Mouse (Mus musculus): ENCODE data around the gene Cul7. TPM values are rescaled to one million over a fixed set of nuclear protein-coding genes. Genes with fewer than 3 reads are reported as not detected.
A peak's percentile ranks its signal among the peaks of the same experiment; 100 is the strongest.

Cul7 gene
- total RNA-seq, 2 experiments from 2014 or later = 25.9 to 30.0 TPM

DNA sequence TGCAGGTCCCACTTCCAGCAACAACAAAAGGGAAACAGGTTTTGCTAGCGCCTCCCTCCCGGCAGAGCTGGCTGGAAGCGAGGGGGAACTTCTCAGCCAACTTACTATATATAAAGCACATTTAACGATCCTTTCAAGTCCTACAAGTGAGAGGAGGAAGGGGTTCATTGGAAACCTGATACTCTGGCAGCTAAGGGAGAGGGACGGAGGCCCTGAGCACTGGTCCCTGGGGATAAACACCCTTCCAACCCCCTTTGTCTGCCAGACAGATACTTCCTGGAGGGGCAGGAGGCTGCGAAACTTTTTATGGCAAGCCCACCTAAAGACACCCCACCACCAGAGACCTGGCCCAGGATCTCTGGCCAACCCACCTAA is 31.8 kb upstream of the Cul7 start:
- no peak for TF ChIP-seq CTCF (IDR thresholded peaks at IDR 0.05)
- no peak overlapping the region for H3K4me3 ChIP-seq
- H3K27ac ChIP-seq = peak overlapping the region; percentile 60
- DNase-seq (ENCODE audit: extremely low spot score in 1 of 2, low spot score in 2 of 2) = no peak
- intact Hi-C loops (cut with DNase I) = no loop called here

DNA sequence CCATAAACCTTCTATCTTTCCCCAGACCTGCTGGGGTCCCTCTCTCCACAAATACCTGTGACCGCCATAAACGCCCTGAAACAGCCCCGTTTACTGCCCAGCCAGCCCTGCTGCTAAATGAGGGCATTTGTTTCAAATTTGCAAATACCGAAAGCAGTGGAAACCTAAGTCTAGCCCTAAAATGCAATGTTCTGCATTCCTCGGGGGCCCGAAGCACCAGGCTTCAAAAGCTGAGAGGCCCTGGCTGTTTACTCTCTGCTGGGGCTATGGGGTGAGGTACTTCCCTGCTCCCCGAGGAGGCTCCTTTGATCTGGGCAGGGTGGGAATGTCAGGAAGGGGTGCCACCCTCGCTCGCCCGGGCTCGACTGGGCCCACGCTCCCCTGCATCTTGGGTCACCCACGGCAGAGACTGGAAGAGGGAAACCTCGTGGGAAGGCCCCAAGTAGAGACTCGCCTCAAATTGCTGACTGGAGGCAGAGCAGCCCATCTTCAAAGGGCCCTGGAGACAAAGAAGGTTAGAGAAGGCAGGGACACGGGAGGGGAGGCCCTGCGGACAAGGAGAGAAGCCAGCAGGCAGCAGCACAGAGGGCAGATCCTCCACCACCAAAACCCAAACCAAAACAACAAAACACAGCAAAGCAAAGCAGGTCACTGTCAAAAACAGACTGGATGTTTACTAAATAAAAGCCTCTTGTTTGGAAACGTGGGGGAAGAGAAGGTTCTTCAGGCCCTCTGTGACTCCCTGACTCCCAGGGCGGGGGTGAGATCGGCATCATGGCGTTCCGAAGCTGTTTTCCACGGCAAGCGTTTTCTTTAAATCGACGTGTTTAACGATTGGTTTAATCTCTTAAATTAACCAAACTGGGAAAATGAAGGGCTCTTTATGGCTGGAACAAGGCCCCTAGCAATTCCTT is 31.1 kb upstream of the Cul7 start:
- intact Hi-C loops (cut with DNase I) = no loop called here
- Histone ChIP-seq H3K27ac (peak overlapping the region; percentile 60), H3K4me3 (no peak overlapping the region)
- TF ChIP-seq CTCF (IDR thresholded peaks at IDR 0.05) = no peak
- no peak for DNase-seq (ENCODE audit: extremely low spot score in 1 of 2, low spot score in 2 of 2)

DNA sequence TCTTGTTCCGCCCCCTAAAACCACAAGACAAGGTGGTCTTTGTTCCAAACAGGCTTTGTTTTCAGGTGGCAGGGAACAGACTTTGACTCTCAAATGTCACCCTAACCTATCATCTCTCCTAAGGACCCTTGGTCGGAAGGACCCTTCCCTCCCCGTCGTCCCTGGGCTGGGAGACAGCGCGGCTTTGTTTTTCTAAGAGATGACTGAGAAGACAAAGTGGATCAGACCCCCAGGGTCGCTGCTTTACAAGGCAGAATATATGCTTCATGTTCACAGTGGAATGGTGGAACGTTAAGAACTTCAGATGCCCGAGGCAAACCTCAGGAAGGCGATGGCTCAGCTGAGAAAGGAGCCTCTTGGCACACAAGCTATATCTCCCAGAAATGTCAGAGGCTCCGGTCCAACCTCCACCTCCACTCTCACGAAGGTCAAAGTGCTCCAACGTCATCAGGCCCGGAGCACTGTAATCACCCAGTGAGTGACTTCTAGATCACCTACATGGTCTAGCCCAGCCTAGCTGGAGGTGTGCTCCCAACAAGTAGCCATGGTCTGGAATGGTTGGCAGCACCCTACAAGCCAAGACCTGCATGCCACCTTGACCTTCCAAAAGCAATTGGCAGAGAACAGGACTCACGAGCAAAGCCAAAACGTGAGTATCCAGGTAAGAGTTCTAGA is 30.3 kb upstream of the Cul7 start:
- no peak for DNase-seq (ENCODE audit: extremely low spot score in 1 of 2, low spot score in 2 of 2)
- no peak for TF ChIP-seq CTCF (IDR thresholded peaks at IDR 0.05)
- Histone ChIP-seq H3K4me3 (no peak overlapping the region), H3K27ac (peak overlapping the region; percentile 36)
- intact Hi-C loops (cut with DNase I) = no loop called here

DNA sequence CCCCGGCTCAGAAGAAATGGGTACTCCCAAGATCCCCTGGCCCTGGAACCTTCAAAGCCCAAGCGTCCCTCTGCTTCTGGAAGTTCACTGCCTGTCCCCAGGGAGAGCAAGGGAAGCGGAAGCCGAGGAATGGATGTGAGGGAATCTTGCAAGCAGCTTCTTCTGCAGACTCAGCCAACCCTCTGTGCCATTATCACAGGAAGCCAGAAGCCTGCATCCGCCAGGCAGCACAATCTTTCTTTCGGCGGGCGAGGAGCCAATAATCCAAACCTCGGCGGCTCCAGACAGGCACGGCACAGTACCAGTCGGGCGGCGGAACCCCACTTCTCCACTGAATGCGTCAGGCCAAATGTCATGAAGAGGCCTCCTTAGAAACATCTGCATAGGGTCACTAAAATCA is 28.8 kb upstream of the Cul7 start:
- H3K27ac ChIP-seq = peak overlapping the region; percentile 54; the same call in 1 of the 2 replicates
- intact Hi-C loops (cut with DNase I) = no loop called here
- H3K4me3 ChIP-seq = no peak overlapping the region
- no peak for TF ChIP-seq CTCF (IDR thresholded peaks at IDR 0.05)
- peak; percentile 41 to 50 for DNase-seq (ENCODE audit: extremely low spot score in 1 of 2, low spot score in 2 of 2)

DNA sequence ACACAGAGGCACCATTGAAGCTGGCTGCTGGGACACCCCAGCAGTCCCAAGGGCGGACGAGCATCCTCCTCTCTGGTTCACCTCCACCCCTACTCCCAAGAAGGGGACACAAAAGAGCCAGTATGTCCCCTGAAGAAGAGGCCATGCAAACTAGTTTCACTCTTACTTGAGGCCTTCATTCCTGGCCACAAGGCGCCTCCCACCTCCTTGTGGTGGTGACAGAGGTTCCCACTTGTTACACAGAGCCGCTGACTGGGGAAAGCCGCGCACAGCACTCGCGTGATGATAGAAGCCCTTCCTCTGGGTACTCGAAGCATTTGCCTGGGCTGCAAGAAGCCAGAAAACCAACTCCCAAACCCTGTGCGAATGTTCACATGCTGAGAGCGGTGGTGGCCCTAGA is 27.9 kb upstream of the Cul7 start:
- no peak for TF ChIP-seq CTCF (IDR thresholded peaks at IDR 0.05)
- Histone ChIP-seq H3K4me3 (no peak overlapping the region), H3K27ac (no peak overlapping the region)
- intact Hi-C loops (cut with DNase I) = no loop called here
- no peak for DNase-seq (ENCODE audit: extremely low spot score in 1 of 2, low spot score in 2 of 2)

DNA sequence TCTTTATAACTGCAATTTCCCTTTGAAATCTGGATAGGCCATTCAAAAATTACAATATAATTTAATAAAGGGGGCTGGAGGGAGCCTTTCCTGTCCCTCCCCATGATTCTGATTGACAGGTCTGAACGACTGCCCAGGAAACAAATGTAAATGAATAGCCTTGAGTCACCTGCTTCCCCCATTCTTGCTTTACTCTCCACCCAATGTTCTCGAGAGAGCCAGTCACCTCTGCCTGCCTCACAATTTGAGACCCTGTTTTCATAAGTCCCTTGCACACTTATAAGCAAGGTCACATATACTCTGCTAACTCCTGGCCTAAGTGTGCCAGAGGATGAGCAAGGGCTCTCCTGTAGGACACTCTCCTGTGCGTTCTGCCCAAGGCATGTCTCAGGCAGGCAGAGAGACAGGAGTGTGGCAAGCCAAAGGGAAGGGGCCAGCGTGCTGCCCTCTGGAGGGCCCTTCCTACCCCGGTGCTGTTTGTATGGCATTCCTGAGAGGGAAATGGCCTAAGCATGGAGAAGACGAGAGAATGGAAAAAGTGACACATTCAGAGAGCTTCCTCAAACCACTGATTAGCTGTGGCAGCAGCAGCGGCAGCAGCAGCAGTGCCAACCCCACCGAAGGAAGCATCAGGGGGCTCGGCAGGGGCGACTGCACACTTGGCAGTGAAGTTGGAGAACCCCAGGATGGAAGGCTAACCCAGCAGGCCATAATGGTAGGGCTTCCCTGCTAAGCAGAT is 26.1 kb upstream of the Cul7 start:
- TF ChIP-seq CTCF (IDR thresholded peaks at IDR 0.05) = no peak; the same call in 1 of the 2 replicates
- intact Hi-C loops (cut with DNase I) = no loop called here
- Histone ChIP-seq H3K4me3 (no peak overlapping the region), H3K27ac (no peak overlapping the region)
- DNase-seq (ENCODE audit: extremely low spot score in 1 of 2, low spot score in 2 of 2) = no peak

DNA sequence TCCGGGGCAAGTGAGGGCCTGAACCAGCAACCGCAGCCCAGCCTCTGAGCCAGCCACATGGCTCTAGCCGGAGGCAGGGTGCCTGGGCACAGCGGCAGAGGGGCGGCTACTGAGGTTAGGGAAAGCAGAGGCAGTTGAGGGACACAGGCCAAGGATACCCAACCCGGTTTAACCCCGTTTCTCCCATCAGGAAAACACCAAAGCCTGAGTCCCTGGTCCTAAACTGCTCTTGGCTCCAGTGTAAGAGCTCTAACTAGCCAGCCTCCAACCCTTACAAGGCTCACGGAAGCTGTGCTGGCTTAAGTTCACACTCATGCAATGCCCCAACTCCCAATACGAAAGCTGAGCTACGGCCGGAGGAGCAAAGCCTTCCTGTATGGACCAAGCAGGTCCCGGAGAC is 25.5 kb upstream of the Cul7 start:
- DNase-seq (ENCODE audit: extremely low spot score in 1 of 2, low spot score in 2 of 2) = no peak
- Histone ChIP-seq H3K27ac (no peak overlapping the region), H3K4me3 (no peak overlapping the region)
- TF ChIP-seq CTCF (IDR thresholded peaks at IDR 0.05) = no peak
- intact Hi-C loops (cut with DNase I) = no loop called here

DNA sequence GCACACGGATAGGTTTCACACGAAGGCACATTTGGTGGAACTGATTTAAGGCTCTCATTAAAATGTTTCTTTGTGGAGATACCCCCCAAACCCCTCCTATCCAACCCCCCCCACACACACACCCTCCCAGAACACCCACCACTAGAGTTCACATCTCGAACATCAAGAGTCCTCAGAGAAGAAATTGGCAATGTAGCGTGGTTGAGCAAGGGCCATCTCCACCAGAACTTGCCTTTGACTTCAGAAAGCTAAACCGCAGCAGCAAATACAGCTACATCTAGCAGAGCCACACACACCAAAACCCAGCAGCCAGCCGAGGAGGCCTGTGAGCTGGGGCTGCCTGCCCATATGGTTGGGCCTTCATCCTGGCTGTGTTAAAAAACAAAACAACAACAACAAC is 22.7 kb upstream of the Cul7 start:
- Histone ChIP-seq H3K4me3 (no peak overlapping the region; the same call in 1 of the 2 replicates), H3K27ac (no peak overlapping the region)
- intact Hi-C loops (cut with DNase I) = no loop called here
- no peak for DNase-seq (ENCODE audit: extremely low spot score in 1 of 2, low spot score in 2 of 2)
- no peak for TF ChIP-seq CTCF (IDR thresholded peaks at IDR 0.05)

DNA sequence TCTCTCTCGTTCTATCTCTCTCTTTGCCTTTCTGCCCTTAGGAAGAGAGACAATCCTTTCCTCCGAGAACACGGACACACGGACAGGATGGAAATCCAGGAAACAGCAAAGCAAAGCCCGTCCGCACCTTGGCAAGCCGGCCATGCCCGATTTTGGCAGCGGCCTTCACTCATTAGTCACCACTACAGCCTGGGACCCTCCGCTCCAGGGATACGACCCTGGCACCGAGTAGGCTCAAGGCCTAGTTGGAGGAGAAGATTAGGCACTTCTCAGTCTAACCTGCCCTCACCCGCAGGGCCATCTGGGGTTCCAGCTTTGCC is 21.7 kb upstream of the Cul7 start:
- TF ChIP-seq CTCF (IDR thresholded peaks at IDR 0.05) = no peak
- intact Hi-C loops (cut with DNase I) = no loop called here
- no peak for DNase-seq (ENCODE audit: extremely low spot score in 1 of 2, low spot score in 2 of 2)

DNA sequence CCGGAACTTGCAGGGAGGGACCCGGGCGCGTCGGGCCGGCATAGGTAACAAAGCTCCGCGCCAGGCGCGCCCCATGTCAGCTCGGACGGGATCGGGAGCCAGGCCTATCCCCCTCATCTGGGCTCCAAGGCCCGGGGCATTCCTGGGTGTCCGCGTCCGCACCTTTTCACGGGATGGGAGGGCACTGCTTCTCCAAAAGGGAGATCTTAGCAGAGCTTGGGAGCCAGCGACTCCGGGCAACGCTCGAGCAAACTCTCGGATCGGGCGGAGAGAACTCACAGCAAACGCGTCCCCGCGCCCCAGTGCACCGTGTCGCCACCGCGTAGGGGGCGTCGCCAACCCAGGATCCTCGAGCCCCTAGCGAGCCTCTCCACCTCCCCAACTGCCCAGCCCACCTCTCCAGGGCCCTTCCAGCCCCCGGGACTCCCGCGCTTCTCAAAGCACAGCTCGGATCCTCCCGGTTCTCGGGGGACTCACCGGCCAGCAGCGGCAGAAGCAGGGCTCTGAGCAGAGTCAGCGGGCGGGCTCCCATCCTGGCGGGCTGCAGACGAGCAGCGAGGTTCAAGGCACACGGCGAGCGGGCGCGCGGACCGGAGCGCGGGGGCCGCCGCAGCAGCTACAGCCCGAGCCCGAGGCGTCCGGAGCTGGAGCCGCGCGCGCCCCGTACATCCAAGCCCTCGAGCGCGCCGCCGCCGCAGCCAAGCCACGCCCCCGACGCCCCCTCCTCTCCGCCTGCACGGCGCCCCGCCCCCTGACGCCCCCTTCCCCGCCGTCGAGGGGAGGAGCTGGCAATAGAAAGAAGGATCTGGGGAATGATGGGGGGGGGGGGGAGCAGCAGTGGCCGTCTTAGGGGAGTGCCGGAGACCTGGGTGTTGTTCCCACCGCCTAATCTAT is 21.1 kb upstream of the Cul7 start, which contains the start of gene Ptk7:
TSS of gene Ptk7 (minus strand) at position 714 of the 894 bp plus-strand sequence.
- Histone ChIP-seq H3K4me3 (peak within 1 kb of the TSS; percentile 63), H3K27ac (peak within 1 kb of the TSS; percentile 64)
- TF ChIP-seq CTCF (IDR thresholded peaks at IDR 0.05) = no peak
- DNase-seq (ENCODE audit: extremely low spot score in 1 of 2, low spot score in 2 of 2) = peak; percentile 72 to 81
- intact Hi-C loops (cut with DNase I) = no loop called here

More for the DNA sequence above, 21.7 kb upstream of the Cul7 start:
- Histone ChIP-seq H3K4me3 (peak overlapping the region; percentile 63), H3K27ac (no peak overlapping the region; the same call in 1 of the 2 replicates)

All from left cerebral cortex, adult 2 months (tissue).